Mouse (Mus musculus): ENCODE measurements at regions not wholly inside any gene's neighbourhood (a gene's known extent, or its start where the extent isn't known, plus 50 kb on each side); places are given as distances from the start of the nearest gene placed in this dataset.

GRCm38 (mm10) chr13:110484358-110484940 lies 89.6 kb downstream of the Plk2 start:
- no peak overlapping the region for H3ac ChIP-seq (ENCODE audit: control insufficient read depth, insufficient read length)
- H3K4me2 ChIP-seq (ENCODE audit: low read depth): no peak overlapping the region
- H3K36me3 ChIP-seq (ENCODE audit: control insufficient read depth, insufficient read depth): no peaks in the 10 kb centered on the region
- H3K27me3 ChIP-seq (ENCODE audit: control insufficient read depth, insufficient read depth, insufficient read length): no peaks in the 10 kb centered on the region
- no peaks in the 10 kb centered on the region for H3K79me2 ChIP-seq (ENCODE audit: control insufficient read depth, insufficient read depth)
- no peak overlapping the region for H3K4me3 ChIP-seq
- TF ChIP-seq MAX (IDR thresholded peaks at IDR 0.05; ENCODE audit: low read depth) (no peak), TCF12 (IDR thresholded peaks at IDR 0.05; ENCODE audit: insufficient read depth, poor library complexity, severe bottlenecking) (no peak), CEBPB (IDR thresholded peaks at IDR 0.05; ENCODE audit: insufficient read depth, poor library complexity, severe bottlenecking) (no peak), POLR2A (IDR thresholded peaks at IDR 0.05; ENCODE audit: insufficient read length, low read depth) (no peak), MYOG (IDR thresholded peaks at IDR 0.05; ENCODE audit: control insufficient read depth in 1 of 3, insufficient read depth in 1 of 3, insufficient read length in 2 of 3, low read depth in 2 of 3) (no peak), E2F4 (IDR thresholded peaks at IDR 0.05; ENCODE audit: insufficient read depth) (no peak), TCF3 (IDR thresholded peaks at IDR 0.05; ENCODE audit: insufficient read length, low read depth) (no peak), REST (IDR thresholded peaks at IDR 0.05; ENCODE audit: insufficient read depth, insufficient read length) (no peak), MYOD1 (IDR thresholded peaks at IDR 0.05; ENCODE audit: control insufficient read depth in 1 of 3, insufficient read length in 2 of 3, low read depth in 2 of 3) (no peak), POLR2AphosphoS2 (IDR thresholded peaks at IDR 0.05; ENCODE audit: insufficient read length, low read depth) (no peak), SRF (IDR thresholded peaks at IDR 0.05; ENCODE audit: control insufficient read depth, insufficient read length, low read depth) (no peak), USF1 (IDR thresholded peaks at IDR 0.05; ENCODE audit: low read depth) (no peak)

- H3K4me3 ChIP-seq: no peak overlapping the region
- TF ChIP-seq E2F4 (IDR thresholded peaks at IDR 0.05; ENCODE audit: insufficient read depth) (no peak), TCF3 (IDR thresholded peaks at IDR 0.05; ENCODE audit: insufficient read length, low read depth) (no peak), MYOG (IDR thresholded peaks at IDR 0.05; ENCODE audit: control insufficient read depth in 1 of 3, insufficient read depth in 1 of 3, insufficient read length in 2 of 3, low read depth in 2 of 3) (no peak), MYOD1 (IDR thresholded peaks at IDR 0.05; ENCODE audit: control insufficient read depth in 1 of 3, insufficient read length in 2 of 3, low read depth in 2 of 3) (no peak), TCF12 (IDR thresholded peaks at IDR 0.05; ENCODE audit: insufficient read depth, poor library complexity, severe bottlenecking) (no peak), CEBPB (IDR thresholded peaks at IDR 0.05; ENCODE audit: insufficient read depth, poor library complexity, severe bottlenecking) (no peak), POLR2AphosphoS2 (IDR thresholded peaks at IDR 0.05; ENCODE audit: insufficient read length, low read depth) (no peak), USF1 (IDR thresholded peaks at IDR 0.05; ENCODE audit: low read depth) (no peak), MAX (IDR thresholded peaks at IDR 0.05; ENCODE audit: low read depth) (no peak), REST (IDR thresholded peaks at IDR 0.05; ENCODE audit: insufficient read depth, insufficient read length) (no peak), POLR2A (IDR thresholded peaks at IDR 0.05; ENCODE audit: insufficient read length, low read depth) (no peak), SRF (IDR thresholded peaks at IDR 0.05; ENCODE audit: control insufficient read depth, insufficient read length, low read depth) (no peak)
These were observed 90.7 kb downstream of the Plk2 start for GRCm38 (mm10) chr13:110485515-110485914.

GRCm38 (mm10) chr13:110490166-110490565 lies 95.3 kb downstream of the Plk2 start:
- no peaks in the 10 kb centered on the region for H3K27me3 ChIP-seq (ENCODE audit: control insufficient read depth, insufficient read depth, insufficient read length)
- H3K4me3 ChIP-seq: no peak overlapping the region
- no peak overlapping the region for H3ac ChIP-seq (ENCODE audit: control insufficient read depth, insufficient read length)
- TF ChIP-seq CEBPB (IDR thresholded peaks at IDR 0.05; ENCODE audit: insufficient read depth, poor library complexity, severe bottlenecking) (no peak), MYOG (IDR thresholded peaks at IDR 0.05; ENCODE audit: control insufficient read depth in 1 of 3, insufficient read depth in 1 of 3, insufficient read length in 2 of 3, low read depth in 2 of 3) (no peak), REST (IDR thresholded peaks at IDR 0.05; ENCODE audit: insufficient read depth, insufficient read length) (no peak), TCF12 (IDR thresholded peaks at IDR 0.05; ENCODE audit: insufficient read depth, poor library complexity, severe bottlenecking) (no peak), MYOD1 (IDR thresholded peaks at IDR 0.05; ENCODE audit: control insufficient read depth in 1 of 3, insufficient read length in 2 of 3, low read depth in 2 of 3) (no peak), POLR2A (IDR thresholded peaks at IDR 0.05; ENCODE audit: insufficient read length, low read depth) (no peak), MAX (IDR thresholded peaks at IDR 0.05; ENCODE audit: low read depth) (no peak), SRF (IDR thresholded peaks at IDR 0.05; ENCODE audit: control insufficient read depth, insufficient read length, low read depth) (no peak), POLR2AphosphoS2 (IDR thresholded peaks at IDR 0.05; ENCODE audit: insufficient read length, low read depth) (no peak), TCF3 (IDR thresholded peaks at IDR 0.05; ENCODE audit: insufficient read length, low read depth) (no peak), E2F4 (IDR thresholded peaks at IDR 0.05; ENCODE audit: insufficient read depth) (no peak), USF1 (IDR thresholded peaks at IDR 0.05; ENCODE audit: low read depth) (no peak)
- H3K79me2 ChIP-seq (ENCODE audit: control insufficient read depth, insufficient read depth): no peaks in the 10 kb centered on the region
- no peak overlapping the region for H3K4me2 ChIP-seq (ENCODE audit: low read depth)
- no peaks in the 10 kb centered on the region for H3K36me3 ChIP-seq (ENCODE audit: control insufficient read depth, insufficient read depth)

More at GRCm38 (mm10) chr13:110485515-110485914, 90.7 kb downstream of the Plk2 start:
- no peaks in the 10 kb centered on the region for H3K36me3 ChIP-seq (ENCODE audit: control insufficient read depth, insufficient read depth)
- no peaks in the 10 kb centered on the region for H3K27me3 ChIP-seq (ENCODE audit: control insufficient read depth, insufficient read depth, insufficient read length)
- no peak overlapping the region for H3K4me2 ChIP-seq (ENCODE audit: low read depth)
- no peak overlapping the region for H3ac ChIP-seq (ENCODE audit: control insufficient read depth, insufficient read length)
- H3K79me2 ChIP-seq (ENCODE audit: control insufficient read depth, insufficient read depth): no peaks in the 10 kb centered on the region

GRCm38 (mm10) chr13:110492296-110493001 lies 97.6 kb downstream of the Plk2 start:
- Histone ChIP-seq H3ac (ENCODE audit: control insufficient read depth, insufficient read length) (no peak overlapping the region), H3K4me3 (no peak overlapping the region), H3K79me2 (ENCODE audit: control insufficient read depth, insufficient read depth) (no peaks in the 10 kb centered on the region), H3K36me3 (ENCODE audit: control insufficient read depth, insufficient read depth) (no peaks in the 10 kb centered on the region), H3K27me3 (ENCODE audit: control insufficient read depth, insufficient read depth, insufficient read length) (no peaks in the 10 kb centered on the region), H3K4me2 (ENCODE audit: low read depth) (no peak overlapping the region)
- no peak for TF ChIP-seq TCF12 (IDR thresholded peaks at IDR 0.05; ENCODE audit: insufficient read depth, poor library complexity, severe bottlenecking)
- no peak for TF ChIP-seq REST (IDR thresholded peaks at IDR 0.05; ENCODE audit: insufficient read depth, insufficient read length)
- no peak for TF ChIP-seq MYOG (IDR thresholded peaks at IDR 0.05; ENCODE audit: control insufficient read depth in 1 of 3, insufficient read depth in 1 of 3, insufficient read length in 2 of 3, low read depth in 2 of 3)
- TF ChIP-seq CEBPB (IDR thresholded peaks at IDR 0.05; ENCODE audit: insufficient read depth, poor library complexity, severe bottlenecking): no peak
- TF ChIP-seq MAX (IDR thresholded peaks at IDR 0.05; ENCODE audit: low read depth): no peak
- no peak for TF ChIP-seq TCF3 (IDR thresholded peaks at IDR 0.05; ENCODE audit: insufficient read length, low read depth)
- TF ChIP-seq USF1 (IDR thresholded peaks at IDR 0.05; ENCODE audit: low read depth): no peak

All from myocyte (in vitro differentiated cells).